18 mouse cellular contexts compared by ENCODE assay signal in the genomic region with DNA sequence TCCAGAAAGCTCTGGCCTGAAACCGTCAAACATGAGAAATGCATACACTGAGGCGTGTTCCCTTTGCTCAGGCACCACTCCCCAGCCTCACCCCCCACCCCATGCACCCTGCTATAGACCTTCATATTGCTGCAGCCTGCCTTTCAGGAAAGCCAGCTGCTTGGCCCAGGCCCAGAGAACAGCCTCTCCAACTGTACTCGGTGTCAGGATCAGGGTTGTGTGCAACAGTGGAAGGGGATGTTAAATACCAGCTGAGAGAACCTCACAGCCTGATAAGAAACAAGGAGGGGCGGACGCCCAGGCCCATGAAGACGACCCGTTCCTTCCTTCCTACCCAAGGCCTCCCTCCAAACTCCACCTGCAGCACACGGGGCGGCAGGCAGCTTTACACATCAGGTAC.
DNase-seq lines count a peak whose midpoint lies in the region; ATAC-seq lines count a peak whose summit lies in the region.
"Had no signal": no experiment of that assay in that cellular context is flagged by ENCODE, and none has a peak within 500 bp of the region (broad histone marks: within the 10 kb centered on the region; RNA-seq: fewer than 3 reads in every experiment).

No protein-coding gene starts in this region.

- peaks cover 45% of the 10 kb centered on the region for H3K4me1 ChIP-seq in hindbrain, embryonic 10.5 days (replicated peaks)
- no peaks in the 10 kb centered on the region for H3K4me1 ChIP-seq in hindbrain, embryonic 14.5 days (replicated peaks; ENCODE audit: control insufficient read depth, insufficient read depth, low read length)
- H3K4me1 ChIP-seq in lung, embryonic 16.5 days (replicated peaks; ENCODE audit: control insufficient read depth, insufficient read depth, low read length) = peaks cover 23% of the 10 kb centered on the region
- H3K4me1 ChIP-seq: midbrain, embryonic 15.5 days had no signal

- H3K27me3 ChIP-seq in hindbrain, embryonic 10.5 days (ENCODE audit: insufficient read depth, poor library complexity, severe bottlenecking) = no peaks in the 10 kb centered on the region
- H3K27me3 ChIP-seq in hindbrain, embryonic 14.5 days (ENCODE audit: control insufficient read depth, insufficient read depth, low read length) = no peaks in the 10 kb centered on the region
- no peaks in the 10 kb centered on the region for H3K27me3 ChIP-seq in lung, embryonic 16.5 days (ENCODE audit: control insufficient read depth, insufficient read depth, low read depth, low read length)
- H3K27me3 ChIP-seq: lung, embryonic 15.5 days; midbrain, embryonic 15.5 days; Patski had no signal

- no peak for DNase-seq in hindbrain, embryonic 10.5 days (ENCODE audit: low spot score)
- no peak for DNase-seq in hindbrain, embryonic 14.5 days (ENCODE audit: low spot score)
- DNase-seq in lung, adult 18-20 months = no peak
- DNase-seq in embryo, embryonic 10.5 days (ENCODE audit: low spot score) = no peak
- DNase-seq in MN1 (ENCODE audit: low spot score) = no peak
- DNase-seq: cerebellum, adult 8-10 months; embryo, embryonic 11 days; gastrocnemius, postnatal 36 days; heart, postnatal 10 days; thymus, postnatal 14 days had no signal

- H3K9me3 ChIP-seq in hindbrain, embryonic 10.5 days = peaks cover 7% of the 10 kb centered on the region; the same call in 1 of the 2 replicates
- H3K9me3 ChIP-seq in hindbrain, embryonic 14.5 days (ENCODE audit: control insufficient read depth, low read length) = no peaks in the 10 kb centered on the region
- no peaks in the 10 kb centered on the region for H3K9me3 ChIP-seq in lung, embryonic 16.5 days (ENCODE audit: control insufficient read depth, low read length)
- H3K9me3 ChIP-seq: lung, embryonic 15.5 days; midbrain, embryonic 15.5 days had no signal

- WGBS in hindbrain, embryonic 10.5 days = 84% methylated on average over 9 of the region's 9 CpGs
- WGBS in hindbrain, embryonic 14.5 days = 82% methylated on average over 9 of the region's 9 CpGs
- WGBS in lung, embryonic 16.5 days = 35% methylated on average over 9 of the region's 9 CpGs

- H3K4me3 ChIP-seq in hindbrain, embryonic 10.5 days = no peak overlapping the region
- H3K4me3 ChIP-seq in hindbrain, embryonic 14.5 days (replicated peaks; ENCODE audit: low read length) = no peak overlapping the region
- no peak overlapping the region for H3K4me3 ChIP-seq in lung, embryonic 16.5 days (ENCODE audit: low read length)
- H3K4me3 ChIP-seq: erythroblast, embryonic 14.5 days; lung, embryonic 15.5 days; midbrain, embryonic 15.5 days had no signal

- H3K4me2 ChIP-seq in hindbrain, embryonic 14.5 days (replicated peaks) = no peak overlapping the region
- no peak overlapping the region for H3K4me2 ChIP-seq in lung, embryonic 16.5 days (ENCODE audit: low read depth, low read length)
- H3K4me2 ChIP-seq: lung, embryonic 15.5 days; midbrain, embryonic 15.5 days had no signal

- ATAC-seq in hindbrain, embryonic 14.5 days (ENCODE audit: low FRiP score) = no peak
- peak; percentile 59 for ATAC-seq in lung, embryonic 16.5 days (ENCODE audit: low read depth)
- ATAC-seq in common myeloid progenitor, adult 5-6 weeks (replicated peaks; ENCODE audit: low read depth, poor library complexity, severe bottlenecking) = peak; percentile 63
- ATAC-seq in megakaryocyte-erythroid progenitor cell, adult 5-6 weeks (replicated peaks; ENCODE audit: low FRiP score, low TSS enrichment, poor library complexity, severe bottlenecking) = peak; percentile 66
- ATAC-seq: CD4-positive, CD25-positive, alpha-beta regulatory T cell, adult 4 months; midbrain, embryonic 15.5 days; Patski had no signal

- H3K36me3 ChIP-seq in hindbrain, embryonic 10.5 days = peaks cover 19% of the 10 kb centered on the region
- H3K36me3 ChIP-seq in hindbrain, embryonic 14.5 days (replicated peaks; ENCODE audit: control insufficient read depth, insufficient read depth) = no peaks in the 10 kb centered on the region
- H3K36me3 ChIP-seq in lung, embryonic 16.5 days (ENCODE audit: control insufficient read depth, insufficient read depth, low read length) = no peaks in the 10 kb centered on the region
- H3K36me3 ChIP-seq: lung, embryonic 15.5 days; midbrain, embryonic 15.5 days had no signal

- H3K27ac ChIP-seq in hindbrain, embryonic 10.5 days = peak overlapping the region; percentile 31; the same call in 1 of the 2 replicates
- H3K27ac ChIP-seq in hindbrain, embryonic 14.5 days = no peak overlapping the region
- no peak overlapping the region for H3K27ac ChIP-seq in lung, embryonic 16.5 days (ENCODE audit: low read length)
- H3K27ac ChIP-seq: lung, embryonic 15.5 days; midbrain, embryonic 15.5 days had no signal

- H3K9ac ChIP-seq in hindbrain, embryonic 14.5 days = no peak overlapping the region
- no peak overlapping the region for H3K9ac ChIP-seq in lung, embryonic 16.5 days (ENCODE audit: low read length)
- H3K9ac ChIP-seq: lung, embryonic 15.5 days; midbrain, embryonic 15.5 days had no signal
